Comparison of ENCODE assay signal across 11 mouse cellular contexts in genomic region chr14:25524111-25524495, GRCm38 (mm10).
A peak's percentile ranks its signal among the peaks of the same experiment; 100 is the strongest.
DNase-seq lines count a peak whose midpoint lies in the region; ATAC-seq and TF ChIP-seq lines count a peak whose summit lies in the region.
"Had no signal": no experiment of that assay in that cellular context is flagged by ENCODE, and none has a peak within 500 bp of the region (broad histone marks: within the 10 kb centered on the region; RNA-seq: fewer than 3 reads in every experiment).

No protein-coding gene starts in this region.

- H3K4me2 ChIP-seq in hindbrain, postnatal 0 days (ENCODE audit: low read depth, low read length): no peak overlapping the region
- no peak overlapping the region for H3K4me2 ChIP-seq in hindbrain, embryonic 12.5 days (replicated peaks)
- H3K4me2 ChIP-seq in midbrain, embryonic 13.5 days (replicated peaks): no peak overlapping the region
- no peak overlapping the region for H3K4me2 ChIP-seq in midbrain, embryonic 14.5 days (ENCODE audit: low read length)
- no peak overlapping the region for H3K4me2 ChIP-seq in liver, postnatal 0 days (ENCODE audit: low read depth, low read length)

- H3K9me3 ChIP-seq in hindbrain, postnatal 0 days (ENCODE audit: low read length): no peaks in the 10 kb centered on the region
- no peaks in the 10 kb centered on the region for H3K9me3 ChIP-seq in hindbrain, embryonic 12.5 days (replicated peaks)
- no peaks in the 10 kb centered on the region for H3K9me3 ChIP-seq in midbrain, embryonic 13.5 days
- H3K9me3 ChIP-seq in midbrain, embryonic 14.5 days (ENCODE audit: control insufficient read depth, low read length): no peaks in the 10 kb centered on the region
- no peaks in the 10 kb centered on the region for H3K9me3 ChIP-seq in limb, embryonic 10.5 days (replicated peaks)
- H3K9me3 ChIP-seq in liver, postnatal 0 days (ENCODE audit: low read length): no peaks in the 10 kb centered on the region

- 0 out of 2 replicates have a peak overlapping the region, but pooled peaks have one; percentile 27 for H3K27ac ChIP-seq in hindbrain, postnatal 0 days
- H3K27ac ChIP-seq in hindbrain, embryonic 12.5 days: no peak overlapping the region
- peak overlapping the region; percentile 64; the same call in 1 of the 2 replicates for H3K27ac ChIP-seq in midbrain, embryonic 13.5 days
- H3K27ac ChIP-seq in midbrain, embryonic 14.5 days (replicated peaks; ENCODE audit: low read depth, low read length): no peak overlapping the region
- H3K27ac ChIP-seq in limb, embryonic 10.5 days: peak overlapping the region; percentile 66; the same call in 1 of the 2 replicates
- peak overlapping the region; percentile 92 for H3K27ac ChIP-seq in liver, postnatal 0 days (ENCODE audit: low read depth)

- H3K4me3 ChIP-seq in hindbrain, postnatal 0 days (ENCODE audit: low read length): no peak overlapping the region
- H3K4me3 ChIP-seq in hindbrain, embryonic 12.5 days: no peak overlapping the region
- H3K4me3 ChIP-seq in midbrain, embryonic 13.5 days (replicated peaks): no peak overlapping the region
- H3K4me3 ChIP-seq in midbrain, embryonic 14.5 days (replicated peaks; ENCODE audit: low read depth, low read length): no peak overlapping the region
- H3K4me3 ChIP-seq in limb, embryonic 10.5 days: no peak overlapping the region
- H3K4me3 ChIP-seq in liver, postnatal 0 days (ENCODE audit: low read depth, low read length): no peak overlapping the region

- no peak overlapping the region for H3K9ac ChIP-seq in hindbrain, postnatal 0 days (replicated peaks; ENCODE audit: low read length)
- no peak overlapping the region for H3K9ac ChIP-seq in hindbrain, embryonic 12.5 days
- no peak overlapping the region for H3K9ac ChIP-seq in midbrain, embryonic 13.5 days (replicated peaks)
- H3K9ac ChIP-seq in midbrain, embryonic 14.5 days (replicated peaks; ENCODE audit: low read length): no peak overlapping the region
- H3K9ac ChIP-seq in liver, postnatal 0 days (replicated peaks): peak overlapping the region; percentile 50

- TF ChIP-seq EP300 in liver, postnatal 0 days (IDR thresholded peaks at IDR 0.05; ENCODE audit: low read depth): no peak

- no peak for ATAC-seq in hindbrain, postnatal 0 days
- no peak for ATAC-seq in hindbrain, embryonic 12.5 days (ENCODE audit: low FRiP score)
- no peak for ATAC-seq in midbrain, embryonic 13.5 days
- no peak for ATAC-seq in midbrain, embryonic 14.5 days (ENCODE audit: low FRiP score, low TSS enrichment)
- ATAC-seq in liver, postnatal 0 days: no peak
- ATAC-seq: forebrain, embryonic 16.5 days had no signal

- no peak for TF ChIP-seq CTCF in hindbrain, postnatal 0 days (IDR thresholded peaks at IDR 0.05; ENCODE audit: low read depth)
- no peak for TF ChIP-seq CTCF in liver, postnatal 0 days (IDR thresholded peaks at IDR 0.05; ENCODE audit: low read depth)

- no peak for DNase-seq in hindbrain, postnatal 0 days (ENCODE audit: low spot score)
- DNase-seq in midbrain, embryonic 14.5 days: no peak
- DNase-seq in limb, embryonic 10.5 days (ENCODE audit: low spot score): no peak
- DNase-seq in liver, postnatal 0 days: no peak
- no peak for DNase-seq in ovary, postnatal 14 days (ENCODE audit: low spot score)
- DNase-seq: adrenal gland, postnatal 25 days; cerebellum, adult 8-10 months; left cerebral cortex, postnatal 4 days had no signal

- H3K27me3 ChIP-seq in hindbrain, postnatal 0 days (ENCODE audit: insufficient read depth, low read length): no peaks in the 10 kb centered on the region
- no peaks in the 10 kb centered on the region for H3K27me3 ChIP-seq in hindbrain, embryonic 12.5 days
- no peaks in the 10 kb centered on the region for H3K27me3 ChIP-seq in midbrain, embryonic 13.5 days
- no peaks in the 10 kb centered on the region for H3K27me3 ChIP-seq in midbrain, embryonic 14.5 days (ENCODE audit: control insufficient read depth, insufficient read depth, low read length)
- H3K27me3 ChIP-seq in limb, embryonic 10.5 days (ENCODE audit: low read depth, poor library complexity, severe bottlenecking): no peaks in the 10 kb centered on the region
- H3K27me3 ChIP-seq in liver, postnatal 0 days (ENCODE audit: insufficient read depth, low read length): no peaks in the 10 kb centered on the region

- H3K4me1 ChIP-seq in hindbrain, postnatal 0 days (ENCODE audit: insufficient read depth, low read length): peaks cover 23% of the 10 kb centered on the region
- peaks cover 74% of the 10 kb centered on the region for H3K4me1 ChIP-seq in hindbrain, embryonic 12.5 days
- peaks cover 71% of the 10 kb centered on the region for H3K4me1 ChIP-seq in midbrain, embryonic 13.5 days (replicated peaks)
- H3K4me1 ChIP-seq in midbrain, embryonic 14.5 days (ENCODE audit: control insufficient read depth, insufficient read depth, low read length): peaks cover 46% of the 10 kb centered on the region
- peaks cover 69% of the 10 kb centered on the region for H3K4me1 ChIP-seq in limb, embryonic 10.5 days
- H3K4me1 ChIP-seq in liver, postnatal 0 days (ENCODE audit: insufficient read depth): peaks cover 98% of the 10 kb centered on the region

- WGBS in hindbrain, postnatal 0 days: 79% methylated on average over 9 of the region's 9 CpGs
- 71% methylated on average over 9 of the region's 9 CpGs for WGBS in hindbrain, embryonic 12.5 days
- 81% methylated on average over 9 of the region's 9 CpGs for WGBS in midbrain, embryonic 13.5 days
- WGBS in midbrain, embryonic 14.5 days: 83% methylated on average over 9 of the region's 9 CpGs
- 77% methylated on average over 9 of the region's 9 CpGs for WGBS in limb, embryonic 10.5 days
- WGBS in liver, postnatal 0 days (ENCODE audit: insufficient replicate concordance): 44% methylated on average over 9 of the region's 9 CpGs

- H3K36me3 ChIP-seq in hindbrain, postnatal 0 days (ENCODE audit: insufficient read depth, low read length): no peaks in the 10 kb centered on the region
- H3K36me3 ChIP-seq in hindbrain, embryonic 12.5 days: peaks cover 9% of the 10 kb centered on the region
- peaks cover 21% of the 10 kb centered on the region for H3K36me3 ChIP-seq in midbrain, embryonic 13.5 days
- H3K36me3 ChIP-seq in midbrain, embryonic 14.5 days (ENCODE audit: control insufficient read depth, insufficient read depth, low read length): peaks cover 7% of the 10 kb centered on the region; the same call in 1 of the 2 replicates
- peaks cover 84% of the 10 kb centered on the region for H3K36me3 ChIP-seq in limb, embryonic 10.5 days
- no peaks in the 10 kb centered on the region for H3K36me3 ChIP-seq in liver, postnatal 0 days (replicated peaks; ENCODE audit: insufficient read depth, low read length)

Comparison
In these comparisons a context has a peak if more than half of its experiments do, and no peak if none do; other contexts are left out.
1. H3K27ac ChIP-seq: peak in hindbrain, postnatal 0 days (single experiment), midbrain, embryonic 13.5 days (single experiment), limb, embryonic 10.5 days (single experiment) and liver, postnatal 0 days (single experiment); none in hindbrain, embryonic 12.5 days (single experiment) and midbrain, embryonic 14.5 days (single experiment).